ENCODE assay signal across 8 mouse cellular contexts in genomic region chr2:11547609-11548008, GRCm38 (mm10). TPM values are rescaled to one million over a fixed set of nuclear protein-coding genes. Genes with fewer than 3 reads are reported as not detected.
DNase-seq lines count a peak whose midpoint lies in the region; ATAC-seq and TF ChIP-seq lines count a peak whose summit lies in the region.

No protein-coding gene starts in this region.

- TF ChIP-seq EP300 in ES-Bruce4 (IDR thresholded peaks at IDR 0.05; ENCODE audit: insufficient read depth, low read depth, low read length), result no peak

- WGBS in kidney, postnatal 0 days, result 68% methylated on average over 2 of the region's 2 CpGs
- WGBS in forebrain, embryonic 13.5 days, result 64% methylated on average over 2 of the region's 2 CpGs

- no peaks in the 10 kb centered on the region for H3K27me3 ChIP-seq in kidney, postnatal 0 days (ENCODE audit: insufficient read depth, low read length)
- no peaks in the 10 kb centered on the region for H3K27me3 ChIP-seq in ES-Bruce4 (ENCODE audit: control insufficient read depth, insufficient read depth, low read length, poor library complexity, severe bottlenecking)
- H3K27me3 ChIP-seq in forebrain, embryonic 13.5 days, result peaks cover 11% of the 10 kb centered on the region

- no peaks in the 10 kb centered on the region for H3K36me3 ChIP-seq in kidney, postnatal 0 days (ENCODE audit: insufficient read depth, low read length)
- no peaks in the 10 kb centered on the region for H3K36me3 ChIP-seq in ES-Bruce4 (ENCODE audit: control insufficient read depth, insufficient read depth, low read length, poor library complexity, severe bottlenecking)
- no peaks in the 10 kb centered on the region for H3K36me3 ChIP-seq in forebrain, embryonic 13.5 days (ENCODE audit: poor library complexity, severe bottlenecking)

- H3K9ac ChIP-seq in kidney, postnatal 0 days (ENCODE audit: low read depth, low read length), result no peak overlapping the region
- no peak overlapping the region for H3K9ac ChIP-seq in ES-Bruce4 (ENCODE audit: low read depth, poor library complexity, severe bottlenecking)
- H3K9ac ChIP-seq in forebrain, embryonic 13.5 days, result no peak overlapping the region

- ATAC-seq in kidney, postnatal 0 days (replicated peaks; ENCODE audit: low FRiP score, low read depth), result no peak
- ATAC-seq in forebrain, embryonic 13.5 days, result no peak

- no peaks in the 10 kb centered on the region for H3K4me1 ChIP-seq in kidney, postnatal 0 days (replicated peaks; ENCODE audit: insufficient read depth, low read length)
- H3K4me1 ChIP-seq in ES-Bruce4 (ENCODE audit: control insufficient read depth, insufficient read depth, low read length), result peaks cover 2% of the 10 kb centered on the region
- H3K4me1 ChIP-seq in forebrain, embryonic 13.5 days, result peaks cover 6% of the 10 kb centered on the region

- no peak for TF ChIP-seq POLR2A in ES-Bruce4 (IDR thresholded peaks at IDR 0.05; ENCODE audit: insufficient read depth, low read length)

- no peak for DNase-seq in kidney, postnatal 0 days (ENCODE audit: low spot score)
- no peak for DNase-seq in kidney, adult 18-20 months
- DNase-seq in c-Kit-positive CD71-positive TER-119-positive erythroid progenitor cells, embryonic 14.5 days (ENCODE audit: low spot score), result peak; percentile 38
- peak; percentile 20 for DNase-seq in retina, embryonic 14.5 days (ENCODE audit: low spot score)
- DNase-seq in urinary bladder, postnatal 36 days (ENCODE audit: low spot score in 2 of 2), result no peak
- DNase-seq in frontal cortex, postnatal 36 days (ENCODE audit: low spot score in 2 of 2), result no peak

- no peak overlapping the region for H3K27ac ChIP-seq in kidney, postnatal 0 days
- no peak overlapping the region for H3K27ac ChIP-seq in ES-Bruce4 (ENCODE audit: insufficient read depth, low read length)
- H3K27ac ChIP-seq in forebrain, embryonic 13.5 days, result no peak overlapping the region

- TF ChIP-seq CTCF in kidney, postnatal 0 days (IDR thresholded peaks at IDR 0.05; ENCODE audit: low read depth), result peak; percentile 56
- TF ChIP-seq CTCF in ES-Bruce4 (IDR thresholded peaks at IDR 0.05; ENCODE audit: low read depth, low read length), result peak; percentile 24

- no peak overlapping the region for H3K4me3 ChIP-seq in kidney, postnatal 0 days (replicated peaks; ENCODE audit: low read depth, low read length)
- H3K4me3 ChIP-seq in ES-Bruce4 (ENCODE audit: low read depth, low read length), result no peak overlapping the region
- no peak overlapping the region for H3K4me3 ChIP-seq in forebrain, embryonic 13.5 days

- no peaks in the 10 kb centered on the region for H3K9me3 ChIP-seq in kidney, postnatal 0 days (replicated peaks; ENCODE audit: low read length)
- H3K9me3 ChIP-seq in ES-Bruce4 (replicated peaks; ENCODE audit: control insufficient read depth, insufficient read depth, low read length, poor library complexity, severe bottlenecking), result no peaks in the 10 kb centered on the region
- no peaks in the 10 kb centered on the region for H3K9me3 ChIP-seq in forebrain, embryonic 13.5 days (replicated peaks)

- H3K4me2 ChIP-seq in kidney, postnatal 0 days (ENCODE audit: low read length), result no peak overlapping the region
- no peak overlapping the region for H3K4me2 ChIP-seq in forebrain, embryonic 13.5 days

RNA-seq across cellular contexts. Expression of gene Pfkfb3, which starts 6.3 kb away (rescaled TPM):
- 9.4 and 10.9 TPM in 2 replicates for polyA plus RNA-seq in kidney, postnatal 0 days (2015; fragmentation: Nextera tagmentation; extraction: Ambion mirVana)
- 73.8 and 74.9 TPM in 2 replicates for polyA plus RNA-seq in ES-Bruce4 (2011; ENCODE audit: insufficient read depth, insufficient read length, low read depth, missing spikeins)
- polyA plus RNA-seq in forebrain, embryonic 13.5 days (2015; fragmentation: Nextera tagmentation; extraction: Ambion mirVana), result 21.5 and 21.7 TPM in 2 replicates

RNA-seq across cellular contexts. Expression of gene Rbm17, which starts 56.3 kb away (rescaled TPM):
- 110 and 116 TPM in 2 replicates for polyA plus RNA-seq in kidney, postnatal 0 days (2015; fragmentation: Nextera tagmentation; extraction: Ambion mirVana)
- polyA plus RNA-seq in ES-Bruce4 (2011; ENCODE audit: insufficient read depth, insufficient read length, low read depth, missing spikeins), result 244 and 258 TPM in 2 replicates
- 160 and 167 TPM in 2 replicates for polyA plus RNA-seq in forebrain, embryonic 13.5 days (2015; fragmentation: Nextera tagmentation; extraction: Ambion mirVana)

Comparison
In these comparisons a context has a peak if more than half of its experiments do, and no peak if none do; other contexts are left out.
1. DNase-seq: peak in c-Kit-positive CD71-positive TER-119-positive erythroid progenitor cells, embryonic 14.5 days (single experiment) and retina, embryonic 14.5 days (single experiment); none in kidney, postnatal 0 days (single experiment), kidney, adult 18-20 months (single experiment), urinary bladder, postnatal 36 days (0 of 2) and frontal cortex, postnatal 36 days (0 of 2).